Mouse (Mus musculus): ENCODE data around the gene Ccm2.

The Ccm2 gene

DNA sequence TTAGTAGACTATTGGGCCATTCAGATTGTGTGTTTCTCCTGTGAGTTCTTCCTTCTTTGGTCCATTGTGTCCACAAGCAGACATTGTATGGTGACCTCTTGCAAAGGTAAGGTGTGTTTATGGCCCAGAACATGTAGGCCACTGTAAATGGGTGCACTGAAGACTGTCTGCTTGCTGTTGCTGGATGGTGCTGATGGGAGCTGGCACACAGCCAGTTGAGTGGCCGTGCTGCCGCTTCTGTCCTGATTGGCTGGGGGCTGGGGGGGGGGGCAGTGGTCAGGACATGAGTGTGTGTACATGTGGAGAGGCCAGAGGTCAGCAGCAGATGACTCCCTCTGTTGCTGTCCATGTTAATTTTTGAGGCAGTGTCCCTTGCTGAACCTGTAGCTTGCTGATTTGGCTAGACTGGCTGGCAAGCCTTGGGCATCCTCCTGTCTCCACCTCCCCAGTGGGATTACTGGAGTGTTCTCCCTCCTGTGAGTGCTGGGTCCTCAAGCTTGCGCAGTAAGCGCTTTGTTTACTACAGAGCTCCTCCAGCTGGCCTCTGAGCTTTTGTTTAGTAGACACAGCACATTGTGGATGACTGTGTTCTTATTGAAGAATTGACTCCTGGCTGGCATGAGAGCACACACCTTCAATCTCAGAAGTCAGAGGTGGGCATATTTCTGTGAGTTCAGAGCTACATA is 33.5 kb downstream of the Ccm2 start:
- DNase-seq (ENCODE audit: low read depth, low spot score) = no peak

GRCm38 (mm10) chr11:6581560-6581959 is 34.9 kb downstream of the Ccm2 start:
- DNase-seq (ENCODE audit: low read depth, low spot score) = no peak

- no peak for DNase-seq (ENCODE audit: low read depth, low spot score)
These were observed 39.1 kb downstream of the Ccm2 start for GRCm38 (mm10) chr11:6585748-6586147.

GRCm38 (mm10) chr11:6586660-6587059 is 40.0 kb downstream of the Ccm2 start:
- DNase-seq (ENCODE audit: low read depth, low spot score) = peak; percentile 69

- DNase-seq (ENCODE audit: low read depth, low spot score) = peak; percentile 93
These were observed 40.7 kb downstream of the Ccm2 start for GRCm38 (mm10) chr11:6587249-6587940.

- peak; percentile 59 for DNase-seq (ENCODE audit: low read depth, low spot score)
These were observed 41.6 kb downstream of the Ccm2 start for GRCm38 (mm10) chr11:6588295-6588694.

- DNase-seq (ENCODE audit: low read depth, low spot score) = no peak
These were observed 43.2 kb downstream of the Ccm2 start for GRCm38 (mm10) chr11:6589838-6590237.

DNA sequence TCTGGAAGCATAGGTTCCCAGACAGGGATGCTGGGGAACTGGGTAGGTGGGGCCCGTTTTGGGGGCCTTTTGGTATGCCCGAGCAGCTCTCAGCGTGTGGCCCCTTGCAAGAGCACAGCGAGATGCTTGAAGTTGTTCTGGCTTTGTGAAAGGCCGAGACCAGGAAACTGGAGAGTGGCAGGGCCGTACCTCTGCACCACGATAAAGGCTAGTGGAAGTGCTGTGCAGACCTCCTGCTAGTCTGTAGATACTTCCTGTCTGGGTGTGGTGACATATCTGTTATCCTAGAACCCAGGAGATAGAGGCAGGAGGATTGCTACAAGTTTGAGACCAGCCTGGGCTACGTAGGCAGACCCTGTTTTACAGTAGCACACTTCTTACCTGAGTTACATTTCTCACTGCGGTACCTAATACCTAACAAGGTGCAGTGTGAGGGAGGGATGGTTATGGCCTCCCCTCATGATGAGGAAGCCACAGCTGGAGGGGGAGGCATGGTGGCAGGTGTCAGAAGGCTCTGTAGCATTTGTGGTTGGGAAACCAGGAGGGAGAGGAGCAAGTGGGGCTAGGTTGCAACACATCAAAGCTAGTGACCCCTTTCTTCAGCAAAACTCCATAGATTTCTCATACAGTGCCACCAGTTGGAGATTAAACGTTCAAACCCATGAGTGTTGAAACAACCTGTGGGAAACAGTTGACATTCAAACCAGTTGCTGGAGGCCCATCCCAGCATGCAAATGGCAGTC is 44.4 kb downstream of the Ccm2 start:
- DNase-seq (ENCODE audit: low read depth, low spot score) = no peak

DNA sequence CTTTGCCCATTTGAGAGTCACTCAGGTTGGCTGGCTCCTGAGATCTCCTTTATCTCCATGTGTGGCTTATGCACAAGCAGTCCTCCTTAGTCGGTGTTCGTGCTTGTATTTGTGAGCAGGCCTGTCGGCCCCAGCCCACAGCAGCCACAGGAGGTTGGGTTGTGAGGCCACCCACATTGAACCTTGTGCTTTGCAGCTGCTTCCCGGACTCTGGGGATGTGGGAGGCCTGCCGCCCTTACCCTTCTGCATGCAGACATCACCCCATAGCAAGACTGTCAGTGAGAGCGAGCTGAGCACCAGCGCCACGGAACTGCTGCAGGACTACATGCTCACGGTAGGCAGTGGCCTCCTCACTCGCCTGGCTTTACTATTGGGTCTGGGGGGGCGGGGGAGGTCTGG is 46.7 kb downstream of the Ccm2 start:
- DNase-seq (ENCODE audit: low read depth, low spot score) = peak; percentile 51

DNA sequence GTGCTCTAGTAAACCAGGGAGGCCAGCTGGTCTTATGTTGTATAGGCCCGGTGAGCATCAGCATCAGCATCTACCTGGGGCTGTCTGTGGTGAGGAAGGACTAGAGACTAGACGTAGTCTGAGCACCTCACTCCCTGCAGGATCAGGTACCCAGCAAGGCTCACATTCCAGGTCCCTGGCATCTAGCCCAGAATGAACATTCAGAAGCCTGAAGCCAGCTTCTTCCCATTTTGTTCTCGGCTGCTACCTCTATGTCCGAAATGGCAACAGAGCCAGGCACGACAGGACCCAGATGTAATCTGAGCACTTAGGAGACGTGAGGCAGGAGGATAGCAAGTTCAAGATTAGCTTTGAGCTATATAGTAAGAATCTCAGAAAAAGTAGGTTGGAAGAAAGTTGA is 48.2 kb downstream of the Ccm2 start:
- DNase-seq (ENCODE audit: low read depth, low spot score) = peak; percentile 48

- no peak for DNase-seq (ENCODE audit: low read depth, low spot score)
These were observed 48.7 kb downstream of the Ccm2 start for GRCm38 (mm10) chr11:6595339-6595738.

DNA sequence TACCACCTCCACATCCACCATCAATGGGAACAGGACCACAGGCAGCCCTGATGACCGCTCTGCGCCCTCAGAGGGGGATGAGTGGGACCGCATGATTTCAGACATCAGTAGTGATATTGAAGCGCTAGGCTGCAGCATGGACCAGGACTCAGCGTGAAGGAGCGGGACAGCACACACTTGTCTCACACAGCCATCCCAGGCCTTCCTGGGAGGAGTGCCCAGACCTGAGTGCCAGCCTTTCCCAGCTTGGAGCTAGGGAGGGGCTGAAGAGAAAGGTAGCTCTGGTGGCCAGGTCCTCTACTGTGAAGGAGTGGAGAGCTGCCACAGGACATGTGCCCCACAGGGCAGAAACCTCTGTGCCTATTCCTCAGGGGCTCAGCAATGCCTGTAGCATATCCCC is 49.5 kb downstream of the Ccm2 start:
- peak; percentile 27 for DNase-seq (ENCODE audit: low read depth, low spot score)

DNA sequence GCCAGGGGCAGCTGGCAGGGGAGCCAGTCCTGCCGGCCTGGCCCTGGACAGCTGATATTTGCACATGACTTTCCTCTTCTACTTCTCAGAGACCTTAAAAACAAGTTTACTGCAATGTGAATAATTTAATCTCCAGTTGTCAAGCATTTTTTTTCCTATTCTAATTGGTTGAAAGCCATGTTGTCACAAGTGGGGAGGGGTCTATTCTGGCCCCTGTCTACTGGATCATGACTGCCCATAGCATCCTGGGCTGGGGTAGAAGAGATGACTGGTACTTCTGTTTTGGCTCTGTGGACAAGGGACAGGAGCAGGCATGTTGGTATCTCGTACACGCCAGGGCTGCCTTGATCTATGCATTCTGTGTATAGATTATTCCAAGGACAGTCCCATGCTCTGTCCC is 49.9 kb downstream of the Ccm2 start:
- DNase-seq (ENCODE audit: low read depth, low spot score) = no peak

- DNase-seq (ENCODE audit: low read depth, low spot score) = peak; percentile 56
These were observed 50.8 kb downstream of the Ccm2 start for GRCm38 (mm10) chr11:6597523-6597922.

- peak; percentile 47 for DNase-seq (ENCODE audit: low read depth, low spot score)
These were observed 51.7 kb downstream of the Ccm2 start for GRCm38 (mm10) chr11:6598191-6598889.

DNA sequence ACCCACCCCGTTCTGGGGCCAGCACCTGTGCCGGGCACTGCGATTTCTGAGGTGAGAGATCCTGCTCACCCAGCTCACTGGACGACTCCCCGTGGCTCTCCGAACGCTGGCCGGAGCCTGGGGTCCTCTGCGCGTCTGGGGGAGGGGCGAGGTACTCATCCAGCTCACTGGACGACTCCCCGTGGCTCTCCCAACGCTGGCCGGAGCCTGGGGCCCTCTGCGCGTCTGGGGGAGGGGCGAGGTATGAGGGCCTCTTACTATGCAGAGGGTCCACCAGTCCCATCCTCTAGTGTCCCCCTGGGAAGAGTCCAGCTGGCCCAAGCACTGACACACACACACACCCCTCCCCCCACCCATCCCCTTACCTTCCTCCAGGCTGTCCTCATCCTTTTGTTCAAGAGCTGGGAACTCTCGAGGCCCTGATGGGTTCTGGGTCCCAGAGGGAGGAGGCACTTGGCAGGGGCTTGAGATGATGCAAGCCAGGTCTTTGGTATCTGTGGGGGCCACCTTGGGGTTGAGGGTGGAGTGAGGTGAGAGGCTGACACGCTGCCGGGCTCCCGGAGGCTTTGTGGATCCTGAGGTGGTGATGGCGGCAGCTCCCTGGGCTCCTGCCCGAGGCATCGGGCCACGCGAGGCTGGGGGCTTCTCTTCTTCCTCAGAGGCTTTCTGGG is 52.5 kb downstream of the Ccm2 start:
- DNase-seq (ENCODE audit: low read depth, low spot score) = peak; percentile 39

GRCm38 (mm10) chr11:6599831-6600230 is 53.1 kb downstream of the Ccm2 start:
- DNase-seq (ENCODE audit: low read depth, low spot score) = peak; percentile 29

DNA sequence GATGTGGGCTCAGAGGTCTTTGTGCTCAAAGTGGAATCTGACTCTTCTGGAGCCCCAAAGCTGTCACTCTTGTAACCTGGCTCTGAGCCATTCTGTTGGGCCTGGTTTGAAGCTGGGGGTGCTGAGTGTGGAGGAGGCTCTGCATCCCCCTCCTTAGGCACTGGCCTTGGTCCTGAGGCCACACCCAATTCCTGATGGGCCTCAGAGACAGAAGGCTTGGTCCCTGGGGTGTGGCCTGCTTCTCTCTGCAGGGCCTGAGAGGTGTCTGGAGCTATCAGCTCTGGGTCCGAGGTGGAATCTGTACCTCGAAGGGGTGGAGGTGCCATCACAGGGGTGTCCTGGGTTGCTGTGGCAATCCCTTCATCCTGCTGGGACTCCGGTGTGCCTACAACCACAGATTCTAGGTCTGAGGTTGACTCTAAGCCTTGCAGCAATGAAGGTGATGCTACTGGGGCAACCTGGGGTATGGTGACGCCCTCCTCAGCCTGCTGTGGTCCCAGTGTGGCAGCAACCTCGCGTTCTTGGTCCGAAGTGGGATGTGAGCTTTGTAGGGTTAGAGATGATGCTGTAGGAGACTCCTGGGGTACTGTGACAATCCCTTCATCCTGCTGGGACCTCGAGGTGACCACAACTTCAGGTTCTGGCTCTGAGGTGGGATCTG is 53.7 kb downstream of the Ccm2 start:
- DNase-seq (ENCODE audit: low read depth, low spot score) = peak; percentile 27

DNA sequence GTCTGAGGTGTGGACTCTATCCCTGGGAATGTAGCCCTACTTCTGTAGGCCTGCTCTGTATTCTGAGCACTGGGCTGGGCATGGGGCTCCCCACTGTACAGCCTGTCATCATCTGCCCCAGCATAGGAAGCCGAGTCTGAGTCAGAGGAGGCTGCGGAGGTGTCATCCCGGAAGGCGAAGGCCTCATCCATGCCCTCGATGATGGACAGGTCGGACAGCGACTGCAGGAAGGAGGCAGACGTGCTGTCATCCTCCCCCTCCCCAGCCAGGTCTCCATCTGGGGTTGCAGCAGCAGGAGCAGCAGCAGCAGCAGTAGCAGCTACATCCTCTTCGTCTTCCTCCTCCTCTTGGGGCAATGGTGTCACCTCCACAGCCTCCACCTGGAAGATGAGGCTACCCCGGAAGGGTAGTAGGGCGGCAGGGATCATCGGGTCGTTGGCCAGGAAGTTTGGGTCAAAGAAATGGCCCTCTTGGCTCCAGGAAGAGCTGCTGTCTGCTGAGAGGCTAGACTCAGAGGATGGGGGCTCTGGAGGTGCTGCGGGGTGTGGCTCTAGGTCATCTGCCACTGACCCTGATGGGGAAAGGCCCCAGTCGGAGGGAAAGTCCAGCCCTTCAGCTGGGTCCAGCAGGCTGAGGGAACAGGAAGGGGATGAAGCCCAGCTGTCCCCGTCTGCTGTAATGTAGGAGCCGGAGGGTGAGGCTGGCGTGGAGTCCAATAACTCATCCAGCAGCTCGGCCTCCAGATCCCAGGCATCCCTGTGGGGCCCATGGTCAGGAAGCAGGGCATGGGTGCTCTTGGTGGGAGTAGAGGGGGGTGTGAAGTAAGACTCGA is 55.2 kb downstream of the Ccm2 start:
- peak; percentile 36 for DNase-seq (ENCODE audit: low read depth, low spot score)

DNA sequence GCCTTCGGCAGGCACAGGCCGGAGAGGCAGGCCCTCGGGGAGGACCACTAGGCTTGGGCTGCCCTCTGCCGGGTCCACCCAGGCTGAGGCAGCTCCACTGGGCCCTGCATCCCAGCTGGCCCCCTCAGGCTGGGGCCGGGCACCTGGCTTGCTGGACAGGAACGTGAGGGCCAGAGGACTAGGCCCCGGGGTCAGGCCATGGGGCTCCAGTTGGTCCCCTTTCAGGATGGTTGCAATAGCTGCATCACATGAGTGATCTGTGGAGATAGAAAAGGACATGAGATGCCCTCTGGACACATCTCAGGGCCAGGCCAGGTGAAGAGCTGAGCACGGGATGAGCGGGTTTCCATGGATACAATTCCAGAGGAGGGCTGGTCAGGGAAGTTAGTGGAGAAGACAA is 56.0 kb downstream of the Ccm2 start:
- no peak for DNase-seq (ENCODE audit: low read depth, low spot score)
